Mouse (Mus musculus): ENCODE measurements at regions not wholly inside any gene's neighbourhood (a gene's known extent, or its start where the extent isn't known, plus 50 kb on each side); places are given as distances from the start of the nearest gene placed in this dataset.

GRCm38 (mm10) chr15:96780606-96781005 is 81.1 kb upstream of the Slc38a2 start:
- TF ChIP-seq POLR2A (IDR thresholded peaks at IDR 0.05; ENCODE audit: low read depth, low read length) (no peak), CTCF (IDR thresholded peaks at IDR 0.05; ENCODE audit: extremely low read depth, insufficient read depth, insufficient read length, insufficient replicate concordance) (no peak)
- H3K27ac ChIP-seq (ENCODE audit: insufficient read depth, low read length) = no peak overlapping the region
- no peaks in the 10 kb centered on the region for H3K36me3 ChIP-seq (ENCODE audit: control insufficient read depth, insufficient read depth, low read length)
- peaks cover 6% of the 10 kb centered on the region; the same call in 1 of the 2 replicates for H3K4me1 ChIP-seq (ENCODE audit: control insufficient read depth, insufficient read depth, insufficient read length)
- 88% methylated on average over 5 of the region's 5 CpGs for WGBS
- no peaks in the 10 kb centered on the region for H3K27me3 ChIP-seq (ENCODE audit: control insufficient read depth, insufficient read depth, low read length)
- no peak overlapping the region for H3K4me3 ChIP-seq (ENCODE audit: extremely low read depth, insufficient read depth, insufficient read length)
- DNase-seq (ENCODE audit: low read depth in 1 of 2, low spot score in 2 of 2) = no peak

GRCm38 (mm10) chr15:96779358-96779757 is 79.8 kb upstream of the Slc38a2 start:
- TF ChIP-seq CTCF (IDR thresholded peaks at IDR 0.05; ENCODE audit: extremely low read depth, insufficient read depth, insufficient read length, insufficient replicate concordance) (no peak), POLR2A (IDR thresholded peaks at IDR 0.05; ENCODE audit: low read depth, low read length) (no peak)
- 93% methylated on average over 7 of the region's 7 CpGs for WGBS

GRCm38 (mm10) chr15:96778321-96778926 is 78.9 kb upstream of the Slc38a2 start:
- Histone ChIP-seq H3K27ac (ENCODE audit: insufficient read depth, low read length) (peak overlapping the region; percentile 48), H3K4me3 (ENCODE audit: extremely low read depth, insufficient read depth, insufficient read length) (no peak overlapping the region), H3K4me1 (ENCODE audit: control insufficient read depth, insufficient read depth, insufficient read length) (peaks cover 6% of the 10 kb centered on the region; the same call in 1 of the 2 replicates), H3K36me3 (ENCODE audit: control insufficient read depth, insufficient read depth, low read length) (no peaks in the 10 kb centered on the region), H3K27me3 (ENCODE audit: control insufficient read depth, insufficient read depth, low read length) (no peaks in the 10 kb centered on the region)
- peak; percentile 25; the same call in 1 of the 2 replicates for TF ChIP-seq POLR2A (IDR thresholded peaks at IDR 0.05; ENCODE audit: low read depth, low read length)
- no peak for TF ChIP-seq CTCF (IDR thresholded peaks at IDR 0.05; ENCODE audit: extremely low read depth, insufficient read depth, insufficient read length, insufficient replicate concordance)
- WGBS = 45% methylated on average over 15 of the region's 15 CpGs
- DNase-seq (ENCODE audit: low read depth in 1 of 2, low spot score in 2 of 2) = peak; percentile 40 to 52

More at GRCm38 (mm10) chr15:96779358-96779757, 79.8 kb upstream of the Slc38a2 start:
- peaks cover 6% of the 10 kb centered on the region; the same call in 1 of the 2 replicates for H3K4me1 ChIP-seq (ENCODE audit: control insufficient read depth, insufficient read depth, insufficient read length)
- H3K36me3 ChIP-seq (ENCODE audit: control insufficient read depth, insufficient read depth, low read length) = no peaks in the 10 kb centered on the region
- no peaks in the 10 kb centered on the region for H3K27me3 ChIP-seq (ENCODE audit: control insufficient read depth, insufficient read depth, low read length)
- no peak for DNase-seq (ENCODE audit: low read depth in 1 of 2, low spot score in 2 of 2)
- H3K27ac ChIP-seq (ENCODE audit: insufficient read depth, low read length) = no peak overlapping the region
- no peak overlapping the region for H3K4me3 ChIP-seq (ENCODE audit: extremely low read depth, insufficient read depth, insufficient read length)

GRCm38 (mm10) chr15:96776476-96777075 is 77.0 kb upstream of the Slc38a2 start:
- H3K4me1 ChIP-seq (ENCODE audit: control insufficient read depth, insufficient read depth, insufficient read length) = peaks cover 6% of the 10 kb centered on the region; the same call in 1 of the 2 replicates
- 61% methylated on average over 9 of the region's 9 CpGs for WGBS
- TF ChIP-seq CTCF (IDR thresholded peaks at IDR 0.05; ENCODE audit: extremely low read depth, insufficient read depth, insufficient read length, insufficient replicate concordance) (no peak), POLR2A (IDR thresholded peaks at IDR 0.05; ENCODE audit: low read depth, low read length) (no peak)
- H3K4me3 ChIP-seq (ENCODE audit: extremely low read depth, insufficient read depth, insufficient read length) = no peak overlapping the region
- H3K27me3 ChIP-seq (ENCODE audit: control insufficient read depth, insufficient read depth, low read length) = no peaks in the 10 kb centered on the region
- H3K27ac ChIP-seq (ENCODE audit: insufficient read depth, low read length) = no peak overlapping the region
- no peak for DNase-seq (ENCODE audit: low read depth in 1 of 2, low spot score in 2 of 2)
- H3K36me3 ChIP-seq (ENCODE audit: control insufficient read depth, insufficient read depth, low read length) = no peaks in the 10 kb centered on the region

GRCm38 (mm10) chr15:96775129-96775528 is 75.6 kb upstream of the Slc38a2 start:
- Histone ChIP-seq H3K36me3 (ENCODE audit: control insufficient read depth, insufficient read depth, low read length) (no peaks in the 10 kb centered on the region), H3K27me3 (ENCODE audit: control insufficient read depth, insufficient read depth, low read length) (no peaks in the 10 kb centered on the region), H3K4me3 (ENCODE audit: extremely low read depth, insufficient read depth, insufficient read length) (no peak overlapping the region), H3K27ac (ENCODE audit: insufficient read depth, low read length) (no peak overlapping the region), H3K4me1 (ENCODE audit: control insufficient read depth, insufficient read depth, insufficient read length) (peaks cover 6% of the 10 kb centered on the region; the same call in 1 of the 2 replicates)
- TF ChIP-seq CTCF (IDR thresholded peaks at IDR 0.05; ENCODE audit: extremely low read depth, insufficient read depth, insufficient read length, insufficient replicate concordance) (no peak), POLR2A (IDR thresholded peaks at IDR 0.05; ENCODE audit: low read depth, low read length) (no peak)
- DNase-seq (ENCODE audit: low read depth in 1 of 2, low spot score in 2 of 2) = no peak
- 68% methylated on average over 5 of the region's 5 CpGs for WGBS

- no peak for DNase-seq (ENCODE audit: low read depth in 1 of 2, low spot score in 2 of 2)
- Histone ChIP-seq H3K36me3 (ENCODE audit: control insufficient read depth, insufficient read depth, low read length) (no peaks in the 10 kb centered on the region), H3K4me1 (ENCODE audit: control insufficient read depth, insufficient read depth, insufficient read length) (peaks cover 6% of the 10 kb centered on the region; the same call in 1 of the 2 replicates), H3K27me3 (ENCODE audit: control insufficient read depth, insufficient read depth, low read length) (no peaks in the 10 kb centered on the region), H3K27ac (ENCODE audit: insufficient read depth, low read length) (no peak overlapping the region), H3K4me3 (ENCODE audit: extremely low read depth, insufficient read depth, insufficient read length) (no peak overlapping the region)
- no peak for TF ChIP-seq POLR2A (IDR thresholded peaks at IDR 0.05; ENCODE audit: low read depth, low read length)
- no peak for TF ChIP-seq CTCF (IDR thresholded peaks at IDR 0.05; ENCODE audit: extremely low read depth, insufficient read depth, insufficient read length, insufficient replicate concordance)
- WGBS = 79% methylated on average over 6 of the region's 6 CpGs
These were observed 75.1 kb upstream of the Slc38a2 start for GRCm38 (mm10) chr15:96774664-96775063.

GRCm38 (mm10) chr15:96773656-96774055 is 74.1 kb upstream of the Slc38a2 start:
- Histone ChIP-seq H3K4me1 (ENCODE audit: control insufficient read depth, insufficient read depth, insufficient read length) (peaks cover 6% of the 10 kb centered on the region; the same call in 1 of the 2 replicates), H3K27ac (ENCODE audit: insufficient read depth, low read length) (no peak overlapping the region), H3K27me3 (ENCODE audit: control insufficient read depth, insufficient read depth, low read length) (no peaks in the 10 kb centered on the region), H3K4me3 (ENCODE audit: extremely low read depth, insufficient read depth, insufficient read length) (no peak overlapping the region), H3K36me3 (ENCODE audit: control insufficient read depth, insufficient read depth, low read length) (no peaks in the 10 kb centered on the region)
- WGBS = 68% methylated on average over 1 of the region's 1 CpGs
- no peak for TF ChIP-seq POLR2A (IDR thresholded peaks at IDR 0.05; ENCODE audit: low read depth, low read length)
- TF ChIP-seq CTCF (IDR thresholded peaks at IDR 0.05; ENCODE audit: extremely low read depth, insufficient read depth, insufficient read length, insufficient replicate concordance) = no peak
- no peak for DNase-seq (ENCODE audit: low read depth in 1 of 2, low spot score in 2 of 2)
